Mouse (Mus musculus): ENCODE results near the gene Bmi1.

Gene Bmi1

DNA sequence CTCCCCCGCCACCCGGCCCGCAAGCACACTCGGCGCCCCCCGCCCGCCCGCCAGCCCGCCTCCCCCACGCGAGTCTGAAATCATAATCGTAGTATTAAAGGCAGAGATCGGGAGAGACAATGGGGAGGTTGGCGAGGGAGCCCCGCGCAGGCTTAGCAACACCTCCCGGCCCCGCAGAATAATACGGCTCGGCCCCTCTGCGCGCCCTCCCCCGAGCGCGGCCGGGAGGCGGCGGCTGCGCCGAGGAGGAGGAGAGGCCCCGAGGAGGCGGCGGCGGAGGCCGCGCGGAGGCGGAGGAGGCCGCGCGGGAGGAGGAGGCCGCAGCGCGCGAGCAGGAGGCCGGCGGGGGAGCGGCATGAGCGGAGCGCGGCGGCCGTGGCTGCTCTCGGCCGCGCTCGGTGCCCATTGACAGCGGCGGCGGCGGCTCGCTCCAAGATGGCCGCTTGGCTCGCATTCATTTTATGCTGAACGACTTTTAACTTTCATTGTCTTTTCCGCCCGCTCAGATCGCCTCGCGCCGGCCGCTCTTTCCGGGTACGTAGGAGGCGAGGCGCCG lies at the start of gene Bmi1:
TSS of gene Bmi1 (plus strand) at position 83 of the 556 bp plus-strand sequence.
- DNase-seq (ENCODE audit: low spot score in 2 of 2), result peak; percentile 63 to 76

DNA sequence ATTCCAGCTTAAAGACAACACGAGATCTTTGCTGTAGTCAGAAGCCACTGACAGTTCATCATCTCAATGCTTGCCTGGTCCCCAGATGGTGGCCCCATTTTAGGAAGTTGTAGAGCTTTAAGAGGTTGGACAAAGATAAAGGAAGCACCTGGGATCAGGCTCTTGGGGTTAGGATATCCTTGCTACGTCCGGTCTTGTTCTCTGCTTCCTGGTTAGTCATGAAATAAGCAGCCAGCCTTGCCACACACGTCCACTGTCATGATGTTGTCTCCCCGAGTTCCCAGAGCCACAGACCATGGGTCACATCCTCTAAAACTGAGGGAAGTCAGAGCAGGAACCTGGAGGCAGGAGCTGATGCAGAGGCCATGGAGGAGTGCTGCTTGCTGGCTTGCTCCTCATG lies 46.3 kb upstream of the Bmi1 start:
- DNase-seq (ENCODE audit: low spot score in 2 of 2), result no peak

GRCm38 (mm10) chr2:18635052-18635451 lies 41.8 kb upstream of the Bmi1 start:
- DNase-seq (ENCODE audit: low spot score in 2 of 2), result peak in 1 of 2 experiments; percentile 21

DNA sequence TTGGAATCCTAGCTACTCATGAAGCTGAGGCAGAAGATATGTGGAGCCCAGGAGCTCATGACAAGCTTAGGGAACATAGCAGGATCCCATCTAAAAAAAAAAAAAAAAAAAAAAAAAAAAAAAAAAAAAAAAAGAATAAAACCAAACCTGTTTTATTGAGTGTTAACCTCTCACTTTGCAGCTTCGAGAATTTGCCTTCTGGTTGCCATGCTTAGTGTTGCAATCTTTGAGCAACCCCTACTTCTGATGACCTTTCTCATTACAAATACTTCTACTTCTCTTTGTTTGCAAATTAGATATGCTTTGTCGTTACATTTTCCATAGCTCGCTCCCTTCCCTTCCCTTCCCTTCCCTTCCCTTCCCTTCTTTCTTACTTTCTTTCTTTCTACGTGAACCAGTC lies 28.3 kb upstream of the Bmi1 start:
- no peak for DNase-seq (ENCODE audit: low spot score in 2 of 2)

DNA sequence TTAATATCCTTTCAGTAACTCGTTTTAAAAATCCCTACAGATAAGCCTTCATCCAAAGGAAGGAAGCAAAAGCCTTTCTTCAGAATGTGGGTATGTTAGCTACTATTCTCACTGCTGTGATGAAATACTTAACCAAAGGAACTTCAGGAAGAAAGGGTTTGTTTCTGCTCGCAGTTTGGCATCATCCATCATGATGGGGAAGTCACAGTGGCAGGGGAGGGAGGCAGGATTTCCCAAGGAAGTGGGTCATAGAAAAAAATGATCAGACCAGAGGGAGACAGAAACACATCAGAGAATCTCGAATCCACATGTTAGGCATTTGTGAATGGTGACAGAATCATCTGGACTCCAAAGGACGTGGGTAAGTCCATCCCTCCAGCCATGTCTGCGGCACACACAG lies 22.0 kb upstream of the Bmi1 start:
- no peak for DNase-seq (ENCODE audit: low spot score in 2 of 2)

DNA sequence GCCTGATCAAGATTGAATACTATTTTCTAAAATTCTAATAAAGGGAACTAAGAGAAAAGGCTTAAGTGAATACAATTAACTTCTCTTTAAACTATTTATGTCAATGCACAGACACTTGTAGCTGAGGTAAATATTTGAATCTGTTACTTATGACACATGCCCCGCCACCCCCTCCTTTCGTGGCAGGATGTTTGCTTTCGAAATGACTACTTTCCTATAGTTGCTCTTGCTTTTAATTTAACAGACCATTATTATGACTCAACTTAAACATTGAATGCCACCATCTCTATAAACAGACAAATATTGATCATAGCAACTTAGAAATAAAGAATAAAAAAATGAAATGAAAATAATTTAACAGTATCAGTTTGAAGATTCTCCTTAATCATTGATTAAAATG lies 12.8 kb upstream of the Bmi1 start:
- DNase-seq (ENCODE audit: low spot score in 2 of 2), result no peak

GRCm38 (mm10) chr2:18671041-18671440 lies 5.8 kb upstream of the Bmi1 start:
- DNase-seq (ENCODE audit: low spot score in 2 of 2), result no peak

- peak; percentile 95 to 97 for DNase-seq (ENCODE audit: low spot score in 2 of 2)
Measured at GRCm38 (mm10) chr2:18672133-18672765, 4.6 kb upstream of the Bmi1 start, which contains the start of gene Commd3. Gene Commd3, plus strand, starts transcription at chr2:18672384.

DNA sequence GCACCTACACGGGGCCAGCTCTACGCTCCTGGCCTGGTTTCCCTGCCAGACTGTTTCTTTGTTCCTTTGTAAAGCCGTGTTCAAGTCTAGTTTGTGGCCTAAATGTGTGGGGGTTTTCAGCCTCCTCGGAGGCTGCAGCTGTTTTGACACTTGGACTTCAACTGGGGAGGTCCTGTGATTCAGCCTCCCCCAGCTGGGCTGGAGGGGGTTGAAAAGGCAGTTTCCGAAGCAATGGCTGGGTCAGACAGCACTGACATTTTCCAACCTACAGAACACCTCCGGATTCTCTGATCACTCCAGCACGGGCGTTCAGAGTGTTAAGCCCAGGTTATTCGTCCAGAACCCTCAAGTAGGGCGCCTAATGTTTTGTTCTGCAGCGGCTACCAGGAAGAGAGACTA lies 4.1 kb upstream of the Bmi1 start:
- DNase-seq (ENCODE audit: low spot score in 2 of 2), result no peak

- DNase-seq (ENCODE audit: low spot score in 2 of 2), result no peak
Measured at GRCm38 (mm10) chr2:18673766-18674165, 3.1 kb upstream of the Bmi1 start.

- DNase-seq (ENCODE audit: low spot score in 2 of 2), result no peak
Measured at GRCm38 (mm10) chr2:18674193-18674902, 2.5 kb upstream of the Bmi1 start.

GRCm38 (mm10) chr2:18675681-18676456 lies 949 bp upstream of the Bmi1 start:
- no peak for DNase-seq (ENCODE audit: low spot score in 2 of 2)

DNA sequence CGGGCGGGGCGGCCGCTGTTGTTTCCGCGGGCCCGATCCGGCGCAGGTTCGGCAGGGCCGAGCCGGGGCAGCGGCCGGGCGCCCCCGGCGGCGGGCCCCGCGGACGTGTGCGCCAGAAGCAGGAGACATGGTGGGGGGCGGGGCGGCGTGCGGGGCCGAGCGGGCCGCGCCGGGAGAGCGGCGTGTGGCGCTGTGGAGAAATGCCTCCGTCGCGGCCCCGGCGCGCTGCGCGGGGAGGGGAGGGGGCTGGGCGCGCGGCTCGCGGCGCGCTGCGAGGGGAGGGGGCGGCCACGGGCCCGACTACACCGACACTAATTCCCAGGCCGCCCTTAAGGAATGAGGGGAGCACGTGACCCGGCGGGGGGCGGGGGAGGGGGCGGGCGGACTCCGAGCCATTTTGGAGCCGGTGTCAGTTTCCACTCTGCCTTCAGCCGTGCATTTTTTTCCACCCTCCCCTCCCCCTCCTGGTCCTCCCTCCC lies 322 bp upstream of the Bmi1 start:
- DNase-seq (ENCODE audit: low spot score in 2 of 2), result peak; percentile 76 to 81

- peak in 1 of 2 experiments; percentile 51 for DNase-seq (ENCODE audit: low spot score in 2 of 2)
Measured at GRCm38 (mm10) chr2:18677631-18678471, 1.0 kb downstream of the Bmi1 start.

DNA sequence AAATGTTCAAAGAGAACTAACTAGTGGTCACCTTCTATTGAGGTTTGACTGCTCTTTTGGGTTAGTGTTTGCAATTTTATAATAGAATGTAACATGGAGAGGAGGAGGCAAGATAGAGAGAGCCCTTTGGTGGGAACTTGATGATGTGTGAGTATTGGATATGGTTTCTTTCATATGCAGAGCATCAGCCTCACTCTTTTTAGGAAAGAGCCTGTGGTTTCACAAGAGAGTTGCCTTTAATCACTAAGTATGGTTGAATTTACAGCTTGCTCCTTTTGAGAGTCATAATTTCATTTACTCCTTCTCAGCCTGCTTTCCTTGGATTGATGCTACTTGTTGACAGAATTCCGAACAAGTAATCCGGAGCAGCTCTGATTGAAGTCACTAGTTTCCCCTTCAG lies 2.9 kb downstream of the Bmi1 start:
- DNase-seq (ENCODE audit: low spot score in 2 of 2), result no peak

GRCm38 (mm10) chr2:18680501-18680900 lies 3.7 kb downstream of the Bmi1 start:
- no peak for DNase-seq (ENCODE audit: low spot score in 2 of 2)

- DNase-seq (ENCODE audit: low spot score in 2 of 2), result peak in 1 of 2 experiments; percentile 62
Measured at GRCm38 (mm10) chr2:18680961-18681360, 4.1 kb downstream of the Bmi1 start.

DNA sequence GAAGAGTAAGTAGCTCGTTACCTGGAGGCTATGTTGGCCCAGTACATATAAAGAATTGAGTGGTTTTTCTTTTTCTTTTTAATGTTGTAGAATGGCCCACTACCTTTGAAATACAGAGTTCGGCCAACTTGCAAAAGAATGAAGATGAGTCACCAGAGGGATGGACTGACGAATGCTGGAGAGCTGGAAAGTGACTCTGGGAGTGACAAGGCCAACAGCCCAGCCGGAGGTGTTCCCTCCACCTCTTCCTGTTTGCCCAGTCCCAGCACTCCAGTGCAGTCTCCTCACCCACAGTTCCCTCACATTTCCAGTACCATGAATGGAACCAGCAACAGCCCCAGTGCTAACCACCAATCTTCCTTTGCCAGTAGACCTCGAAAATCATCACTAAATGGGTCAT lies 7.2 kb downstream of the Bmi1 start:
- no peak for DNase-seq (ENCODE audit: low spot score in 2 of 2)

- DNase-seq (ENCODE audit: low spot score in 2 of 2), result no peak
Measured at GRCm38 (mm10) chr2:18686386-18686785, 9.6 kb downstream of the Bmi1 start.

GRCm38 (mm10) chr2:18686826-18687519 lies 10.2 kb downstream of the Bmi1 start:
- DNase-seq (ENCODE audit: low spot score in 2 of 2), result no peak
